Mouse (Mus musculus) gastrocnemius, adult 2 months (tissue): Measurements from ENCODE around the gene Nup93. TPM values are rescaled to one million over a fixed set of nuclear protein-coding genes. Genes with fewer than 3 reads are reported as not detected.
A peak's percentile ranks its signal among the peaks of the same experiment; 100 is the strongest.

Source experiments
- DNase-seq: peaks from one replicate; pipeline ENCODE4 v3.0.0; 2022
- H3K27ac ChIP-seq: fragments of 200-600 bp; 2 replicates; pipeline ENCODE4 v1.8.1; 2022; ENCODE audit warnings: mild to moderate bottlenecking
- H3K4me3 ChIP-seq: fragments of 200-600 bp; 2 replicates; pipeline ENCODE4 v1.8.1; 2022; ENCODE audit warnings: mild to moderate bottlenecking, moderate library complexity
- CTCF ChIP-seq: fragments of 200-600 bp; IDR thresholded peaks from 2 replicates; pipeline ENCODE4 v1.8.1; 2022; ENCODE audit warnings: antibody characterized with exemption, mild to moderate bottlenecking, moderate library complexity
- intact Hi-C: fragments of 180-260 bp; cut with DNase I; formaldehyde crosslinking; loops from one replicate; pipeline ENCODE4 v1.15.1; 2025
- total RNA-seq, 2 experiments: library from RNA; stranded (reverse); gene quantifications; 2 replicates each; pipeline ENCODE4 v1.2.3; 2021

Gene Nup93
- total RNA-seq, 2 experiments from 2014 or later = 8.6 to 12.4 TPM

DNA sequence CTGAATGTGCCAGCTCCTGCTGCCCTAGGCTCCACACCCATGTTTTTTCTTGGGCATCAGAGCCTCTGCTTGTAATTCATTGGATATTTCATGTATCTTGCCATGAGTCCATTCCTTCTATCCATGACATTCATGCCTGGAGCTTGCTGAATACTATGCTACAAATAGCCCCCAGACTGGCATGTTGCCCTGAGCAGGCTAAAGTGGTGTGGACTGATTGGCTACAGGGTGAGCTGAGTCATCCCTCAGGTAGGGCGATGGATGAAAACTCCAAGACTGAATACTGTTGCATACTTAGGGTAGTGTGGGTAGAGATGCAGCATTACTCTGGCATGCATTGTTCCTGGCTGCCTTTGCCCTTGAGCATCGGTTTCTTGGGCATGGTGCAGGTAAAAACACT, 102.9 kb downstream of the Nup93 start:
- peak; percentile 78 for DNase-seq
- intact Hi-C loops = no loop called here
- H3K4me3 ChIP-seq = no peak overlapping the region
- H3K27ac ChIP-seq = peak overlapping the region; percentile 82
- no peak for TF ChIP-seq CTCF

DNA sequence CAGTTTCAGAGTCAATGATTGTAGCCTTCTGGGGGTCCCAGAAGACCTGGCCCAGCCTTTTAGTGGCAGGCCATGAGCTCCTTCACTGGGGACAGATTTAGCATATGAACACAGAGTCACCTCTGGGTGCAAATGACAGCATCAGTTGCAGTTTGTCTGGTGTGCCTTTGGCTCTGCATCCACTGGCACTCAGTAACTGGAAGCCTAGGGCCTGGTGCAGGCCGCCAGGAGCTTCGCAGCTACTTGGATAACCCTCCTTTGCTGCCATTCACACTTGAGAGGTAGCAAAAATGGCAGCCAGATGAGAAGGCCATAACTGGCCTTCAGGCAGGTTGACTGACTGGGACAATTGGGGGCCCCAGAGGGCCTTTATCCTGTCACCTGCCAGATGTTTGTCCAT, 103.3 kb downstream of the Nup93 start:
- Histone ChIP-seq H3K4me3 (no peak overlapping the region), H3K27ac (peak overlapping the region; percentile 82)
- intact Hi-C loops = no loop called here
- DNase-seq = peak; percentile 79
- no peak for TF ChIP-seq CTCF

DNA sequence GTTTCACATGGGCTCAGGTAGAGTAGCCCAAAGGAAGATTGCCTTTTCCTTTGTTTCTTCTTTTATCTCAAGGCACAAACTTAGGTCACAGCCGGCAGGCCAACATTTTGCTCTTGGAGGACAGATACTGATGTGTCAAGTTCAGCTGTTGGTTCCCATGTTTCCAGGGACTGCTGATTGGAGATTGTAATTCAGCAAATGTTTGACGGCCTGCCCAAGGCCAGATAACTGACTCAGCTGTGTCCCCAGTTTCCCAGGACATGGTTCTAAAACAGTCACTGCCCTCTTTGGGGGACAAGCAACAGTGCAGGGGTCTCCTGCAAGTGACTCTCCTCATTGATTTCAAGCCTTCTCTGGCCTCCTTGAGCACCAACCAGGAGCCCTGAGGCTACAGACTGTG, 105.7 kb downstream of the Nup93 start:
- intact Hi-C loops = no loop called here

DNA sequence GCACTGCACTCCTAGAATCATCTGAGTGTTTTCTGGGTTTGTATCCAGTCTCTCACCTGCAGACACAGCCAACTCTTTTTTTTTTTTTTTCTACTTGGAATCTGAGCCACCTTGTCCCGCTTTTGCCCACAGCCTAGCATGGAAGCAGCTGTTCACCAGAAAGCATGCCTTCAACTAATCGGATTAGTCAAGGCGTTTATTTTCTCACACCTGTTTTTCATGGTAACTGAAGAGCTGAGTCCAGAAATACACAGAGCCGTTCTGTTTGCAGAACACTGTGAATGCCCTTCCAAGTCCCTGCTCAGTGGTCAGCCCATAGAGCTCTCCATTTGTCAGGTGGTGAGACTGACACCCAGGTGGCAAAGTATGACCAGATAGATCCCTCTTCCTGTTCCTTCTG, 107.7 kb downstream of the Nup93 start:
- intact Hi-C loops = no loop called here
- no peak for TF ChIP-seq CTCF
- H3K4me3 ChIP-seq = no peak overlapping the region
- H3K27ac ChIP-seq = peak overlapping the region; percentile 79
- peak; percentile 46 for DNase-seq

More for the DNA sequence above, 105.7 kb downstream of the Nup93 start:
- no peak for TF ChIP-seq CTCF
- peak; percentile 7 for DNase-seq
- H3K27ac ChIP-seq = no peak overlapping the region
- no peak overlapping the region for H3K4me3 ChIP-seq

DNA sequence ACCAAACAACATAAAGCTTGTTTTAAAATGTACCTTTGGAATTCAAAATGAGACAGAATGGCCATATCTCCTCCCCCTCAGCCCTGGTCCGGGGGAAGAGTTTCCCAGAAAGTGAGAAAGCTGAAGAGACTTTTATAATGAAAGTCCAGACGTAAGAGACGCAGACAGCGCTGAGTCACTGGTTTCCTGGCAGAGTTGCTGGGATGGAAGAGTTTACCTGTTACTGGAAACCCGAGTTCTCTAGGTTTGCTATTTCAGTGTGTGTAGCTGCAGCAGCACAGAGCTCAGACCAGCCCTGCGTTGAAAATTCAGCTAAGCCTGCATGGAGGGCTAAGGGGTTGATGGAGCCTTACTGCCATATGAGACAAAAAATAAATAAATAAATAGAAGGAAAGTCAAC, 108.7 kb downstream of the Nup93 start:
- peak overlapping the region; percentile 48 for H3K4me3 ChIP-seq
- peak; percentile 52 for DNase-seq
- TF ChIP-seq CTCF = no peak
- peak overlapping the region; percentile 79 for H3K27ac ChIP-seq
- intact Hi-C loops = no loop called here

DNA sequence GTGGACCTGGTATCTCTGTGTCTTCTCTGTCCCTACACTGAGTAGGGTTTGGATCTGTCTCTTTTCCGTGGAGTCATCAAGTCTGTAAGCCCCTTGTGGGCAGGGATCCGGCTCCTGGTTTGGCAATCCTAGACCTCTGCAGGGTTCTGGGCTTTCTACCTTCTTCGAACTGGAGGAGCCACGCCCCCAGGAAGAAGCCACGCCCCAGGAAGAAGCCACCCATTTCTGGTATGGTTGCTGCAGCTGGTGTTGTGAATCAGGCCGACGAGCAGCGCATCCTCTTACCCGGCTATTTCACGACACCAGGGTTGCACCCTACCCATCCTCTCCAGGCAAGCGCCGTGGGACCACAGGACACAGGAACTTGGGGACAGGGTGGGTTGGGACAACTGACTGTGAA, 109.7 kb downstream of the Nup93 start:
- TF ChIP-seq CTCF = no peak

DNA sequence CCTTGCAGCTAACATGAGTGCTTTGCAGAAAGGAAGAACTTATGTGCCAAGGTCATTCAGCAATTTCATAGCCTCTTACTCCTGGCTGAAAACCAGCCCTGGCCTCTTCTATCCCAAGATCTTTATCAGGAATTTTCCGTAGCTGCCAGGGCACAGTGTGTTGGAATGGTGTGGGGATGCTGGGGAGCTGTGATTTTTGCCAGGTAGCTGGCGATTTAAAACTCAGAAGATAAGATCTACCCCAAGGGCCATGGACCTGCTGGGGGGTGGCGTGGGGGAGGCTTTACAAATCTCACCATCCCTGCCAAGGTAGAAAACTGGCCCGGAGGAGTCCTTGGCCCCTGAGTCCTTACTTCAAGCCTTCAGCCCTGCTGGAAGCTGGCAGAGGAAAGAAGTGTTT, 111.7 kb downstream of the Nup93 start:
- intact Hi-C loops = loop anchor here (5.0 kb wide), 1 partner anchor 34 kb away; no protein-coding TSS in a partner anchor
- no peak for TF ChIP-seq CTCF
- no peak for DNase-seq
- no peak overlapping the region for H3K4me3 ChIP-seq
- H3K27ac ChIP-seq = no peak overlapping the region

More for the DNA sequence above, 109.7 kb downstream of the Nup93 start:
- H3K4me3 ChIP-seq = no peak overlapping the region
- intact Hi-C loops = no loop called here
- H3K27ac ChIP-seq = no peak overlapping the region
- peak; percentile 32 for DNase-seq

DNA sequence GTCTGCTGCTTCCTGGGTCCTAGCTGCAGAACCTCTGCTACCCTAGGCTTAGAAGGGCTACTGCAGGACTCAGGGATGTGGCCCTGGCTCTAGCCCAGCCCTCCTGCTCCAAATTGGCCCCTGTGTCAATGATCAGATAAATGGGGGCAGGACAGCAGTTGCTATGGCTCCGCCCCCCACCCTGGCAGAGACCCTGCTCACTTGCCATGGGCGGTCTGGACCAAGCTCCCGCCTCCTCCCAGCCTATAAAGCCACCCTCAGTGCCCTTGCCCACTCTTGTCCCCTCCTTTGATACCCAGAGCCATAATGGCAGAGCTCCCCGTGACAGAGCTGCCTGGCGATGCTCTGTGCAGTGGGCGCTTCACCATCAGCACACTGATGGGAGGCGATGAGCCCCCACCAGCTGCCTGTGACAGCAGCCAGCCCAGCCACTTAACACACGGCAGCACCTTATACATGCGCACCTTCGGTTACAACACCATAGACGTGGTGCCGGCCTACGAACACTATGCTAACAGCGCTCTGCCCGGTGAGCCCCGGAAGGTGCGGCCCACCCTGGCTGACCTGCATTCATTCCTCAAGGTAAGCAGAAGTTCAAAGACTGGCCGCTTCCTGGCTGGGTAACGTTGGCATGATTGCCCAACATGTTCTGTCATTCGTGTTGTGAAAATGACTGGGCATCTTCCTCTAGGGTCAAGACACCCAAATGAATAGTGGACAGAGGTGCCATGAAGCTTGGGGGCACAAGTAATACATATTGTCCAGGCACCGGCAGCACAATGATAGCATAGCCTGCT, 114.8 kb downstream of the Nup93 start, which contains the start of gene Slc12a3:
Slc12a3 (plus strand) TSS at position 270 of the 797 bp plus-strand sequence.
- H3K4me3 ChIP-seq = no peak within 1 kb of the TSS
- H3K27ac ChIP-seq = no peak within 1 kb of the TSS
- intact Hi-C loops = loop anchor here (5.0 kb wide), 1 partner anchor 37 kb away; no protein-coding TSS in a partner anchor
- DNase-seq = no peak
- TF ChIP-seq CTCF = no peak

DNA sequence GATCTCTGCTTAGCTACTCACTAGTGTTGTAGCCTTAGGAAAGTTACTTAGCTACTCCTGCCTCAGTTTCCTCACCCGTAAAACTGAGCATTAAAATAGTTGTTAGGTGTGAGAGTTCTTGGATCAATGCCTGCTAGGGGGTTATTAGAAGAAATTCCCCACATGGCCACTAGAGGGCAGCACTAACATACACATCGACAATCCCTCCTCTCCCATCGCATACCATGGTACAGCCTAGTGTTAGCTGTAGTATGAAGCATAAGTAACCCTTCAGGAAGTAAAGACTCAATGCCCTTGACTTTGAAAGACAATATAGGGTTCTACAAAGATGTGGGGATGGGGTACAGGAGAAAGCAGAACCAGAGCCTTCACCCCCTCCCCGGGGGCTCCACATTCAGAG, 116.4 kb downstream of the Nup93 start:
- Histone ChIP-seq H3K27ac (no peak overlapping the region), H3K4me3 (no peak overlapping the region)
- intact Hi-C loops = loop anchor here (1.0 to 5.0 kb wide), 3 partner anchors 154 to 257 kb away; no protein-coding TSS in a partner anchor
- peak; percentile 81 for TF ChIP-seq CTCF
- peak; percentile 37 for DNase-seq

DNA sequence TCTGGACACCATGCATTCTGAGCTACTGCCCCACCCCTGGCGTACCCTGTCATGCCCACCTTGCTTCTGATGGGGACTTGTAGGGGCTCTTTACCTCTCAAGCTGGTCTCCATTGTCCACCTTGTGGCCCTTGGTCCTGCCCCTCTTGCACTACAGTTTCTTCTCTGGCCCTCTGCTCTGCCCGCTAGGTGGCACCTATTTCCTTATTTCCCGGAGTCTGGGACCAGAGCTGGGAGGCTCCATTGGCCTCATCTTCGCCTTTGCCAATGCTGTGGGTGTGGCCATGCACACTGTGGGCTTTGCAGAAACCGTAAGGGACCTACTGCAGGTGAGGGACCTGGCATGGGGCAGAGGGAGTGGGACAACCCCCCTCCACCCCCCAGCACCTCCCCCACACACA, 119.0 kb downstream of the Nup93 start:
- Histone ChIP-seq H3K27ac (no peak overlapping the region), H3K4me3 (no peak overlapping the region)
- no peak for DNase-seq
- intact Hi-C loops = loop anchor here (5.0 kb wide), 1 partner anchor 254 kb away; no protein-coding TSS in a partner anchor
- peak; percentile 16; the same call in 1 of the 2 replicates for TF ChIP-seq CTCF

DNA sequence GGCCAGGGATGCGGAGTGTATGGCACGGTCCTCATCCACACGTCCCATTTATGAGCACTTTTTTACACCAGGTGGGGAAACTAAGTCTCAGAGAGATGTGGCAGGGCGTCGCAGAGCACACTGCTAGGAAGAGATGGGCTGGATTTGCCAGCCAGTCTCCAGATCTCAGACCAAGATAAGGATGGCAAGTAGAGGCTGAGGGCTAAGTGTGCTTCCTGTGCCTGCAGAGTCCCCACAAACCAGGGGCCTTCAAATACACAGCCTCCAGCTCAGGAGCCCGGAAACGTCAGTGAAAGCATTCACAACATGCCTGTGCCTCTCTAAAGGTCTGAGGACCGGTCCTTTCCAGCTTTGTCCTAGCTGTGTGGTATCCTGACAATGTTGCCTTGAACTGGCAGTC, 123.2 kb downstream of the Nup93 start:
- DNase-seq = no peak
- no peak for TF ChIP-seq CTCF
- intact Hi-C loops = no loop called here
- Histone ChIP-seq H3K27ac (no peak overlapping the region), H3K4me3 (no peak overlapping the region)

DNA sequence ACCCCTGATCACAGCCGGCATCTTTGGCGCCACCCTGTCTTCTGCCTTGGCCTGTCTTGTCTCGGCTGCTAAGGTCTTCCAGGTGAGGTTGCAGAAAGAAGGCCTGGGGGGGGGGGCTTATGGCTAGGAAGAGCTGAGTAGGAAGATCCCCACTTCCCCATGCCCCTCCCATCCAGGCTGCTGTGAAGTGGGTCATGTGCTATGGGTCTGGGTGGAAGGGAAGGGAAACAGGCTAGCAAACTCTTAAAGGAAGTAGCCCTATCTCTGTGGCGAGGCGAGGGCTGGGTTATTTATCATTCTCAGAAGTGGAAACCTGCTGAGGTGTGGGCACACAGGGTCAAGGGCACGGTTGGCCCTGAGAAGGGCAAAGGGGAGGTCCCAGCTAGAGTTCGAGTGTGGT, 126.4 kb downstream of the Nup93 start:
- TF ChIP-seq CTCF = no peak
- no peak for DNase-seq
- intact Hi-C loops = no loop called here
- no peak overlapping the region for H3K27ac ChIP-seq
- H3K4me3 ChIP-seq = no peak overlapping the region

DNA sequence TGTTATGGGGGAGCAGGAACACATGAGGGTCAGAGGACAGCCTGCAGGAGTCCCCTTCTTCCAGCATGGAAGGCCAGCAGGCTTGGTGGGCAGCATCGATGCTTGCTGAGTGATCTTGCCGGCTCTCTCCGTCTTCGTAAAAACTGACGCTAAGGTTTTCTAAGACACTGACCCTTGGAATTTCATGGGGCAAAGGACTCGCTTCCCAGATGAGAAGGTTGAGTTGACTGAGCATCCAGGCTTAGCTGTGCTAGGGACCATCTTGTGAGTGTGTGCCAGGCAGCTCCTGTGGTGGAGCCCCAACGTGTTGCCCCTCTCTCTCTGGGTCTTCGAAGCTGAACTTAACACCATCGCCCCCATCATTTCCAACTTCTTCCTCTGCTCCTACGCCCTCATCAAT, 128.3 kb downstream of the Nup93 start:
- Histone ChIP-seq H3K4me3 (no peak overlapping the region), H3K27ac (no peak overlapping the region)
- intact Hi-C loops = loop anchor here (1.0 kb wide), 1 partner anchor 55 kb away; no protein-coding TSS in a partner anchor
- no peak for TF ChIP-seq CTCF
- no peak for DNase-seq
